Mouse (Mus musculus) kidney, embryonic 16.5 days (tissue): ENCODE data around the gene Arhgap22. TPM values are rescaled to one million over a fixed set of nuclear protein-coding genes. Genes with fewer than 3 reads are reported as not detected.

ENCODE experiments used
- ATAC-seq: fragments of 200-750 bp; cut with Nextera tagmentation; 2 replicates; pipeline ENCODE4 v1.8.0; 2017; ENCODE audit warnings: moderate TSS enrichment; ENCODE audit not compliant: low FRiP score, low TSS enrichment
- H3K27ac ChIP-seq: fragments of 300-500 bp; sonication (generic); 2 replicates; pipeline ENCODE4 v1.5.1; 2014; ENCODE audit warnings: low read length
- H3K27me3 ChIP-seq: fragments of 300-500 bp; sonication (generic); 2 replicates; pipeline ENCODE4 v1.6.1; 2014; ENCODE audit warnings: low read length, control low read depth, mixed read lengths; ENCODE audit not compliant: insufficient read depth
- H3K36me3 ChIP-seq: fragments of 300-500 bp; sonication (generic); 2 replicates; pipeline ENCODE4 v1.6.1; 2014; ENCODE audit warnings: low read length, control low read depth, mixed read lengths; ENCODE audit not compliant: insufficient read depth
- H3K4me1 ChIP-seq: fragments of 300-500 bp; sonication (generic); 2 replicates; pipeline ENCODE4 v1.6.1; 2014; ENCODE audit warnings: low read length, control low read depth, mixed read lengths; ENCODE audit not compliant: insufficient read depth
- H3K4me2 ChIP-seq: fragments of 300-500 bp; sonication (generic); replicated peaks from 2 replicates; pipeline ENCODE4 v1.6.1; 2014; ENCODE audit warnings: low read depth, low read length
- H3K4me3 ChIP-seq: fragments of 300-500 bp; sonication (generic); 2 replicates; pipeline ENCODE4 v1.5.1; 2014; ENCODE audit warnings: mild to moderate bottlenecking, low read length
- H3K9ac ChIP-seq: fragments of 300-500 bp; sonication (generic); replicated peaks from 2 replicates; pipeline ENCODE4 v1.6.1; 2014; ENCODE audit warnings: low read length
- H3K9me3 ChIP-seq: fragments of 300-500 bp; sonication (generic); 2 replicates; pipeline ENCODE4 v1.6.1; 2016; ENCODE audit warnings: low read length, control low read depth
- WGBS: fragments of 180-500 bp; shearing (Covaris S2); extraction: QIAGEN DNeasy Blood & Tissue Kit; methylation state at CpG from one replicate; pipeline ENCODE4 v1.1.7; 2014; 5-methylcytosine and 5-hydroxymethylcytosine counted together
- polyA plus RNA-seq: library from polyadenylated mRNA; unstranded; fragments of >200 nt; fragmentation: Nextera tagmentation; extraction: Ambion mirVana; gene quantifications from 2 replicates; pipeline ENCODE4 v1.2.1, GENCODE M21; 2015

Gene Arhgap22
- 2.7 and 3.7 TPM in 2 replicates for polyA plus RNA-seq

DNA sequence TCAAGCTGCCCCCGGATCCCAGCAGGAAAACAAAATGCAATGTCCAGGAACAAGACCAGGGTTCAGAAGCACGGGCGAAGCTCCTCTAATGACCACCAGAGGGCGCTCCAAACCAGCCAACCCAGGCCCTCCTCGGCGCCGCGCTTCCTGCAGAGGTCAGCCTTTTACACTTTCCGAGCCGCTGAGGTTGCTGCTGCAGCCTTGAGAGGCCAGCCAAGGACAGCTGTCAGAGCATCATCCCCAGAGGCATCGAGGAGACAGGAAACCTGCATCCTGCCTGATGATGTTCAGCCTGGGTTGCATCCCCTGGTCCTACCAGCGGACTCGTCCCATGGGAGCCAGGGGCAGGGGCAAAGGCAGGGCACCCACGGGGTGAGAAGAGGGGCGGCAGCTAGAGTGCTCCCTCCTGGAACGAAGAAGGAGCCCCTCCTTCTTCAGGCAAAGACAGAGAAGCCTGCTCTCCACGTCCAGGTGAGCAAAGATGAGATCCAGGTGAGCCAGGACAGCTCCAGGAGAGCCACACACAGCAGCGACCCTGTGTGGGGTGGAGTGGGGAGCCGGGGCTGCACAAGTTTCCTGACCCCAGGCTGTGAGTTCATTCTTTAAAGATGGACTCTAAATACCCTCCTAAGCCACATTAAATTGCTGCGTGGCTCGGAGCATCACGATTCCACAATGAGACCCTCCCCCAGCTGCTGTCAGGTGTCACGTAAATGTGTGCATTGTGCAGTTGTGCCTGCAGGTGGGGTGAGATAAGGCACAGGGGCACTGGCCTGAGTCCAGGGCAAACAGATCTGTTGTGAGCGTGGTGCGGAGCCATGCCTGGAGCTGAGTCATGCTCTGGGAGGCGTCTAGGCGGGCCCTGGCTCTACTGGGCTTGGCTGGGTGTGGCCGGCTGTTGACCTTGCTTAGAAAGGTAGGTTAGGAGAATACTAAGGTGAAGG, at the start of gene Arhgap22:
Gene Arhgap22, plus strand, starts transcription at position 204 of the 944 bp plus-strand sequence.
- 0 out of 2 replicates have a peak, but pooled peaks cover 6% of the 10 kb centered on the region for H3K27me3 ChIP-seq
- no peak within 1 kb of the TSS for H3K27ac ChIP-seq
- 0 out of 2 replicates have a peak within 1 kb of the TSS, but pooled peaks have one; percentile 4 for H3K9ac ChIP-seq
- H3K36me3 ChIP-seq: no peaks in the 10 kb centered on the region
- 0 out of 2 replicates have a peak within 1 kb of the TSS, but pooled peaks have one; percentile 6 for H3K4me2 ChIP-seq
- 15% methylated on average over 28 of the region's 28 CpGs for WGBS
- H3K4me3 ChIP-seq: no peak within 1 kb of the TSS
- H3K4me1 ChIP-seq: 0 out of 2 replicates have a peak, but pooled peaks cover 4% of the 10 kb centered on the region
- H3K9me3 ChIP-seq: no peaks in the 10 kb centered on the region
- ATAC-seq: peak; percentile 82

- ATAC-seq: no peak
- H3K9ac ChIP-seq: no peak overlapping the region
- no peak overlapping the region for H3K4me3 ChIP-seq
- no peak overlapping the region for H3K4me2 ChIP-seq
- no peak overlapping the region for H3K27ac ChIP-seq
- no peaks in the 10 kb centered on the region for H3K36me3 ChIP-seq
- WGBS: 85% methylated on average over 4 of the region's 4 CpGs
- no peaks in the 10 kb centered on the region for H3K4me1 ChIP-seq
- no peaks in the 10 kb centered on the region for H3K27me3 ChIP-seq
- H3K9me3 ChIP-seq: no peaks in the 10 kb centered on the region
Observed at GRCm38 (mm10) chr14:33168750-33169149, 45.1 kb upstream of the Arhgap22 start.

DNA sequence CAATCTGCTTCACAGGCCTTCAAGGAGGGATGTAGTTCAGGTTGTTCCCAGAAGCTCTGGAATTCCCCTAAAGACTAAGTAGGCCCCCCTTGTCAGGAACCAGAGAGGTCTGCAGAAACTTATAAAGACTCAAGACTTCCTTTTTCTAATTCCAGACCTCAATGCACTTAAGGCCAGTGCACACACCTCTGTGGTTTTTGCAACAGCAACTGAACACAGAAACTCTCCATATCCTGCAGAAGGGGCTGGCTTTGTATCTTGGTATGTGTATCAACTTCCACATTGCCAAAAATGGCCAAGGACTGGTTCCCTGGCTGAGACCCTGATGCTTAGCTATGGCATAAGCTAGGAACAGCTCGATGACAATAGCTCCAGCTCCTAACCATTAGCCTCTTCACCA, 41.9 kb upstream of the Arhgap22 start:
- no peak overlapping the region for H3K9ac ChIP-seq
- H3K4me2 ChIP-seq: no peak overlapping the region
- no peak overlapping the region for H3K4me3 ChIP-seq
- no peaks in the 10 kb centered on the region for H3K4me1 ChIP-seq
- ATAC-seq: no peak
- no peaks in the 10 kb centered on the region for H3K27me3 ChIP-seq
- 65% methylated on average over 1 of the region's 1 CpGs for WGBS
- no peak overlapping the region for H3K27ac ChIP-seq
- H3K36me3 ChIP-seq: no peaks in the 10 kb centered on the region
- H3K9me3 ChIP-seq: no peaks in the 10 kb centered on the region

DNA sequence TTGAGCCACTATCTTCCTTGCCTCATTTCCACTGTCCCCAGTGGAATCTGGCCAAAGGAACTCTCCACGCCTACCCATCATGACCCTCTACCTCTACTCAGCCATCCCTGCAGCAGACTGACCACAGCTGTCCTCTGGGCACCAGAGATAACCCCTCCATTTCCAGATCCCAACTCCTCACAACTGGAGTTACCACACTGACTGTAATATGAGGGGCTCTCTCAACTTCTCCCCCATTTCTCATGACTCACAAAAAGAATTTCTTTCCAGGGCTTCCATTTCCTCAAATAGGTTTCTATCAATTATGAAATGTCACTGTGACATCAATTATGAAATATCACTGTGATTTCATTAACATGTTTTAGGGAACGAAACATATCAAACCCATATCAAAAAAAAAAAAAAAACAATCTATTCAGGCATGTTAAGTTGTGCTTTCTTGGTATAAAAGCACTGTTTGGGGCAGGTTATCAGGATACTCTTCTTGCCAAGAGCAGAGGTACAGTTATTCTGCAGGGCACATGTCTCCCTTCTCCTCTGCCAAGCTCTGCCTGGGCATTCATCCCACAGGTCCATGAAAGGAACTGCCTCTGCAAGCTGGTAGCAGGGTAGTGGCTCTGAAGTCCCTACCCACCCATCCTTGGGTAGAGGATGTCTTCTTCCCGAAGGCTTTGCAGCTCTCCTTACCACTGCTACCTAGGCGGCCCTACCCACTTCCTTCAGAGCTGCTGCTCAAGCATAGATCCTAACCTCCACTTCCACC, 38.6 kb upstream of the Arhgap22 start:
- no peaks in the 10 kb centered on the region for H3K9me3 ChIP-seq
- H3K27me3 ChIP-seq: no peaks in the 10 kb centered on the region
- ATAC-seq: no peak
- H3K27ac ChIP-seq: no peak overlapping the region
- no peaks in the 10 kb centered on the region for H3K4me1 ChIP-seq
- no peak overlapping the region for H3K4me3 ChIP-seq
- H3K36me3 ChIP-seq: no peaks in the 10 kb centered on the region
- no peak overlapping the region for H3K4me2 ChIP-seq
- WGBS: 79% methylated on average over 4 of the region's 4 CpGs
- H3K9ac ChIP-seq: no peak overlapping the region

DNA sequence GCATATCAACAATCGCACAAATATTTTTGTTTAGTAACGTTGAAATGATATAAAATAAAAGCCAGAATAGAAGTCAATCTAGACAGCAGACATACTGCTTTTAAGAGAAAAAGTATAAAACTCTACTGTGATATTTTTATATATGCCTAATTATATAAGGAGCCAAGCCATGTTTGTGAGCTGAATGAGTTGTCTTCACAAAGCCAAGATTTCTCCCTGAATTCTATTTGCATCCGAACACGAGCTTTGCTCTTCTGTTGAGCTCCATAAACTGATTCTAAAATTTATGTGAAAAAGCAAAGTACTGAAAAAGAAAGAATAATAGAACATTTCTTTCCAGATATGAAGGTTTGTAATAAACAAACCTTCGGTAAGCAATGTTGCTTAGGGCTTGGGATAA, 33.7 kb upstream of the Arhgap22 start:
- ATAC-seq: no peak
- no peaks in the 10 kb centered on the region for H3K4me1 ChIP-seq
- no peaks in the 10 kb centered on the region for H3K36me3 ChIP-seq
- H3K27me3 ChIP-seq: no peaks in the 10 kb centered on the region
- no peak overlapping the region for H3K9ac ChIP-seq
- H3K4me3 ChIP-seq: no peak overlapping the region
- H3K27ac ChIP-seq: no peak overlapping the region
- no peak overlapping the region for H3K4me2 ChIP-seq
- WGBS: 86% methylated on average over 5 of the region's 5 CpGs
- H3K9me3 ChIP-seq: no peaks in the 10 kb centered on the region

DNA sequence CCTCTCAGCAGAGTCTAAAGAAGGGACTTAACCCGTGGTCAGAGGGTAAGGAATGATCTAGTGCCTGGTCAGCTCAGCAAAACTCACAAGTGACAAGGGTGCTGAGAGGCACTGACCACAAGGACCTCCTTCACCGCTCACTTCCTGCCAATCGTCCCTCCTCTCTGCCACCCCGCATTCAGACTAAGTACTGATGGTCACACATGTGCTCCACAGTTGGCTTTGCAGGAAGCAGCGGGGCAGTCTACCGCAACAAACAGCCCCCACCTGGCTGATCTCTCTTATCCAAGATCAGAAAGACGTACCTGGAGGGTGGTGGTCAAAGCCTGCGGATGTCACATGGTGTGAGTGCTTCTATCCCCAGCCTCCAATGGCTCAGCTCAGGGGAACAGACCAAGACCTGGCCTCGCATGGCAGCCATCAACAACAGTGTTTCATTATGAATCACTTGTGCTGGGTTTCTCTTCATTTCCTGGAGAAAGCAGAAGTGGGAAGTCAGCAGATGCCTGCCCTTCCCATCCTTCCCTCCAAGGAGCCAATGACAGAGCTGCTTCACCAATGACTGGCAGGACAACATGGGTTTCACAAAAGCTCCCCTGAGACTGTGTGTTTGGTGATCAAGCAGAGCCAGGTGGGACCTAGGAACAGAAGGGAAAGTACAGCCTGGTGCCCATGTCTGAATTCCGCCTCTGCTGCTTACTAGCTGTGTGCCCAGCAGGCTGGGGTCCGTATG, 28.6 kb upstream of the Arhgap22 start, which contains the start of gene Wdfy4:
Gene Wdfy4, minus strand, starts transcription at position 441 of the 733 bp plus-strand sequence.
- Histone ChIP-seq H3K27ac (no peak within 1 kb of the TSS), H3K4me3 (no peak within 1 kb of the TSS), H3K27me3 (no peaks in the 10 kb centered on the region), H3K9me3 (no peaks in the 10 kb centered on the region), H3K4me1 (no peaks in the 10 kb centered on the region), H3K4me2 (no peak within 1 kb of the TSS), H3K36me3 (no peaks in the 10 kb centered on the region), H3K9ac (no peak within 1 kb of the TSS)
- no peak for ATAC-seq
- 82% methylated on average over 11 of the region's 11 CpGs for WGBS

GRCm38 (mm10) chr14:33187201-33187600, 26.6 kb upstream of the Arhgap22 start:
- no peaks in the 10 kb centered on the region for H3K27me3 ChIP-seq
- H3K9me3 ChIP-seq: no peaks in the 10 kb centered on the region
- H3K27ac ChIP-seq: no peak overlapping the region
- H3K4me3 ChIP-seq: no peak overlapping the region
- no peak overlapping the region for H3K9ac ChIP-seq
- 42% methylated on average over 4 of the region's 4 CpGs for WGBS
- no peaks in the 10 kb centered on the region for H3K4me1 ChIP-seq
- ATAC-seq: no peak
- no peaks in the 10 kb centered on the region for H3K36me3 ChIP-seq
- H3K4me2 ChIP-seq: no peak overlapping the region

GRCm38 (mm10) chr14:33189230-33189629, 24.6 kb upstream of the Arhgap22 start:
- no peak overlapping the region for H3K27ac ChIP-seq
- H3K27me3 ChIP-seq: no peaks in the 10 kb centered on the region
- no peaks in the 10 kb centered on the region for H3K9me3 ChIP-seq
- H3K4me3 ChIP-seq: no peak overlapping the region
- H3K4me2 ChIP-seq: no peak overlapping the region
- no peak overlapping the region for H3K9ac ChIP-seq
- ATAC-seq: no peak
- H3K36me3 ChIP-seq: no peaks in the 10 kb centered on the region
- H3K4me1 ChIP-seq: no peaks in the 10 kb centered on the region
- 60% methylated on average over 10 of the region's 10 CpGs for WGBS

- Histone ChIP-seq H3K4me2 (no peak overlapping the region), H3K27me3 (no peaks in the 10 kb centered on the region), H3K9me3 (no peaks in the 10 kb centered on the region), H3K4me3 (no peak overlapping the region), H3K36me3 (no peaks in the 10 kb centered on the region), H3K4me1 (no peaks in the 10 kb centered on the region), H3K27ac (no peak overlapping the region), H3K9ac (no peak overlapping the region)
- 92% methylated on average over 21 of the region's 21 CpGs for WGBS
- no peak for ATAC-seq
Observed at GRCm38 (mm10) chr14:33189849-33190423, 23.9 kb upstream of the Arhgap22 start.
